Mouse (Mus musculus): ENCODE measurements around the gene Zfp804a. TPM values are rescaled to one million over a fixed set of nuclear protein-coding genes. Genes with fewer than 3 reads are reported as not detected.

Zfp804a gene
- polyA plus RNA-seq (2014; fragmentation: Nextera tagmentation; extraction: Ambion mirVana): 0.57 and 0.70 TPM in 2 replicates

- no peaks in the 10 kb centered on the region for H3K9me3 ChIP-seq (replicated peaks; ENCODE audit: control insufficient read depth, low read length)
- peak; percentile 62 for ATAC-seq (replicated peaks; ENCODE audit: insufficient number of reproducible peaks, low FRiP score, low TSS enrichment)
- no peak within 1 kb of the TSS for H3K27ac ChIP-seq (ENCODE audit: low read depth, low read length)
- WGBS (ENCODE audit: insufficient replicate concordance): under 1% methylated on average over 77 of the region's 82 CpGs
- H3K4me1 ChIP-seq (ENCODE audit: control insufficient read depth, insufficient read depth, low read length): no peaks in the 10 kb centered on the region
- H3K36me3 ChIP-seq (ENCODE audit: control insufficient read depth, insufficient read depth, low read length): no peaks in the 10 kb centered on the region
- H3K4me3 ChIP-seq (ENCODE audit: low read depth, low read length): peak within 1 kb of the TSS; percentile 54
- H3K9ac ChIP-seq (ENCODE audit: low read depth, low read length): peak within 1 kb of the TSS; percentile 61
- H3K27me3 ChIP-seq (ENCODE audit: control insufficient read depth, insufficient read depth, low read length): peaks cover 19% of the 10 kb centered on the region
- peak within 1 kb of the TSS; percentile 97 for H3K4me2 ChIP-seq
Measured at GRCm38 (mm10) chr2:82053185-82053891, at the start of gene Zfp804a. Gene Zfp804a, plus strand, starts transcription at chr2:82053222.

DNA sequence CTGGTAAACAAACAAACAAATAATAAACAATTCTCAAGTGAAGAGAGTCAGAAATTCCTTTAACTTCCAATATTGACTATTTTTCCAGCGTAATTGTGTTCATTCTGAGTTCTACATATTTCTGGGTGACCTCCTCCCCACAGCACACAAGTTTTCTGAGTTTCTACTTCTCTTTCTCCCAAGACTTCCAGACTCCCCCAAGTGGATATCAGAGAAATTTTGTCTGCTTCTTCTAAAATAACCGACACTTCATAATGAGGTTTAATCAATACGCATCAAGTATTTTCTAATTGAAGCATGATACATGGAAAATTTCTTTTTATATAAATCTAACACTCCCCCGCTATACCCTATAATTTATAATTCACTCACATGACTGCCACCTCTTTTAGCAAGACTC lies 1.4 kb upstream of the Zfp804a start:
- no peaks in the 10 kb centered on the region for H3K36me3 ChIP-seq (ENCODE audit: control insufficient read depth, insufficient read depth, low read length)
- no peaks in the 10 kb centered on the region for H3K9me3 ChIP-seq (replicated peaks; ENCODE audit: control insufficient read depth, low read length)
- no peak overlapping the region for H3K4me3 ChIP-seq (ENCODE audit: low read depth, low read length)
- H3K27me3 ChIP-seq (ENCODE audit: control insufficient read depth, insufficient read depth, low read length): peaks cover 19% of the 10 kb centered on the region
- WGBS (ENCODE audit: insufficient replicate concordance): 69% methylated on average over 4 of the region's 4 CpGs
- no peaks in the 10 kb centered on the region for H3K4me1 ChIP-seq (ENCODE audit: control insufficient read depth, insufficient read depth, low read length)
- H3K9ac ChIP-seq (ENCODE audit: low read depth, low read length): no peak overlapping the region
- no peak overlapping the region for H3K27ac ChIP-seq (ENCODE audit: low read depth, low read length)
- H3K4me2 ChIP-seq: no peak overlapping the region
- ATAC-seq (replicated peaks; ENCODE audit: insufficient number of reproducible peaks, low FRiP score, low TSS enrichment): no peak

- H3K4me2 ChIP-seq: peak overlapping the region; percentile 97
- no peaks in the 10 kb centered on the region for H3K9me3 ChIP-seq (replicated peaks; ENCODE audit: control insufficient read depth, low read length)
- peak; percentile 37; the same call in 1 of the 2 replicates for ATAC-seq (replicated peaks; ENCODE audit: insufficient number of reproducible peaks, low FRiP score, low TSS enrichment)
- H3K36me3 ChIP-seq (ENCODE audit: control insufficient read depth, insufficient read depth, low read length): no peaks in the 10 kb centered on the region
- H3K9ac ChIP-seq (ENCODE audit: low read depth, low read length): peak overlapping the region; percentile 61; the same call in 1 of the 2 replicates
- peak overlapping the region; percentile 54 for H3K4me3 ChIP-seq (ENCODE audit: low read depth, low read length)
- H3K27me3 ChIP-seq (ENCODE audit: control insufficient read depth, insufficient read depth, low read length): peaks cover 19% of the 10 kb centered on the region
- 5% methylated on average over 34 of the region's 34 CpGs for WGBS (ENCODE audit: insufficient replicate concordance)
- no peaks in the 10 kb centered on the region for H3K4me1 ChIP-seq (ENCODE audit: control insufficient read depth, insufficient read depth, low read length)
- H3K27ac ChIP-seq (ENCODE audit: low read depth, low read length): no peak overlapping the region
Measured at GRCm38 (mm10) chr2:82052338-82053184, 461 bp upstream of the Zfp804a start.

DNA sequence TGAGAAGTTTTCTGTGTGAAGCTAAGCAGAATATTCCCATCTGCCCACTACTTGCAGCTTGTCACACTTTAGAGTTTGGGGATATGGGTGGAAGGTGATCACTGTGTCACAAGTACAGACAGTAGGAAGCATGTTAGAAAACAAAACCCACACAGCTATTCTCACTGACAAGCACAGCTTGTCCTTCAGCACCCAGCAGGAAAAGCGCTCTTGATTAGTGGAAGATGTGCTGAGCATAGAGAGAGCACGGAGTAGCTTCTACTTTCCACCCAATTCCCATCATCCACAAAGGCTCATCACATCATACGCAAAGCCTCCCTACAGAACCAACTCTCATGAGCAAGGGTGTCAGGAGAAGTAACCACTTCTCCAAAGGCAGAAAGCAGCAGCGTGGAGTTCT lies 1.4 kb downstream of the Zfp804a start:
- Histone ChIP-seq H3K4me2 (peak overlapping the region; percentile 97), H3K27ac (ENCODE audit: low read depth, low read length) (no peak overlapping the region), H3K9ac (ENCODE audit: low read depth, low read length) (no peak overlapping the region), H3K9me3 (replicated peaks; ENCODE audit: control insufficient read depth, low read length) (no peaks in the 10 kb centered on the region), H3K36me3 (ENCODE audit: control insufficient read depth, insufficient read depth, low read length) (no peaks in the 10 kb centered on the region), H3K27me3 (ENCODE audit: control insufficient read depth, insufficient read depth, low read length) (peaks cover 19% of the 10 kb centered on the region), H3K4me3 (ENCODE audit: low read depth, low read length) (peak overlapping the region; percentile 54), H3K4me1 (ENCODE audit: control insufficient read depth, insufficient read depth, low read length) (no peaks in the 10 kb centered on the region)
- 61% methylated on average over 4 of the region's 4 CpGs for WGBS (ENCODE audit: insufficient replicate concordance)
- no peak for ATAC-seq (replicated peaks; ENCODE audit: insufficient number of reproducible peaks, low FRiP score, low TSS enrichment)

DNA sequence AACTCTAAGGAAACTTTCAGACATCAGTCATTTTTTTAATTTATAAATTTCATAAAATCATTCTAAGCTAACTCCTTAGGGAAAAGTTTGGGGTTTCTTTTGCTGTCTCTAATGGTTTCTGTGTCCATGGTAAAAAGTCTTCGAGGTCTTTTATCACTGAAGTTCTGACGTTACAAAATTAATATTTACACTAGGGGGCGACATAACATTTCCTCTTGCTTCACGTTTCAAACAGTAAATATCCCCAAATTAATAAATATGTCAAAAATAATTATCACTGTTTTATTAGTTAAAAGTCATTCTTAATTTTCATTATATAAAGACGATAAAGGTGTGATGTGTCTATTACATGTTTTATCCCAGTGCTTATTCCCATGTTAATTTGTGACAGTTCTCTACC lies 11.6 kb downstream of the Zfp804a start:
- Histone ChIP-seq H3K4me1 (ENCODE audit: control insufficient read depth, insufficient read depth, low read length) (no peaks in the 10 kb centered on the region), H3K9me3 (replicated peaks; ENCODE audit: control insufficient read depth, low read length) (no peaks in the 10 kb centered on the region), H3K36me3 (ENCODE audit: control insufficient read depth, insufficient read depth, low read length) (no peaks in the 10 kb centered on the region), H3K27me3 (ENCODE audit: control insufficient read depth, insufficient read depth, low read length) (no peaks in the 10 kb centered on the region), H3K9ac (ENCODE audit: low read depth, low read length) (no peak overlapping the region), H3K4me2 (no peak overlapping the region), H3K4me3 (ENCODE audit: low read depth, low read length) (no peak overlapping the region), H3K27ac (ENCODE audit: low read depth, low read length) (no peak overlapping the region)
- ATAC-seq (replicated peaks; ENCODE audit: insufficient number of reproducible peaks, low FRiP score, low TSS enrichment): no peak
- 29% methylated on average over 5 of the region's 5 CpGs for WGBS (ENCODE audit: insufficient replicate concordance)

DNA sequence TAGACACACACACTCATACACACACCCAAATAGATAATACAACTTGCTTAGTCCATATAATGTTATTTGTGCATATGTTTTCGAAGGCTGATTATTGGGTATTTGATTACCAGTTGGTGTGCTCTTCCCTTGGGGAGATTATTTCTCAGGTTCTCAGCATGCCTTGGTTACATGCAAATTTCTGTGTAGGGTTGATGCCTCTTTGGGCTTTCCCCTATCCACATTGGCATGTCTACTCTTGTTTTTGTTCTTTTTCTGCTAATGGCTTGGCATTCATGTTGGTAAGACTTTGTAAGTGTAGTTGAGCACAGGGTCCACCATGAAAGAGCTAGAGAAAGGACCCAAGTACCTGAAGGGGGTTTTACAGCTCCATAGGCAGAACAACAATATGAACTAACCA lies 14.9 kb downstream of the Zfp804a start:
- 79% methylated on average over 1 of the region's 1 CpGs for WGBS (ENCODE audit: insufficient replicate concordance)
- Histone ChIP-seq H3K9me3 (replicated peaks; ENCODE audit: control insufficient read depth, low read length) (no peaks in the 10 kb centered on the region), H3K27ac (ENCODE audit: low read depth, low read length) (no peak overlapping the region), H3K4me2 (no peak overlapping the region), H3K4me1 (ENCODE audit: control insufficient read depth, insufficient read depth, low read length) (no peaks in the 10 kb centered on the region), H3K27me3 (ENCODE audit: control insufficient read depth, insufficient read depth, low read length) (no peaks in the 10 kb centered on the region), H3K36me3 (ENCODE audit: control insufficient read depth, insufficient read depth, low read length) (no peaks in the 10 kb centered on the region), H3K4me3 (ENCODE audit: low read depth, low read length) (no peak overlapping the region), H3K9ac (ENCODE audit: low read depth, low read length) (no peak overlapping the region)
- no peak for ATAC-seq (replicated peaks; ENCODE audit: insufficient number of reproducible peaks, low FRiP score, low TSS enrichment)

- no peaks in the 10 kb centered on the region for H3K27me3 ChIP-seq (ENCODE audit: control insufficient read depth, insufficient read depth, low read length)
- no peak for ATAC-seq (replicated peaks; ENCODE audit: insufficient number of reproducible peaks, low FRiP score, low TSS enrichment)
- H3K9ac ChIP-seq (ENCODE audit: low read depth, low read length): no peak overlapping the region
- no peak overlapping the region for H3K27ac ChIP-seq (ENCODE audit: low read depth, low read length)
- no peak overlapping the region for H3K4me2 ChIP-seq
- H3K36me3 ChIP-seq (ENCODE audit: control insufficient read depth, insufficient read depth, low read length): no peaks in the 10 kb centered on the region
- H3K4me1 ChIP-seq (ENCODE audit: control insufficient read depth, insufficient read depth, low read length): no peaks in the 10 kb centered on the region
- H3K9me3 ChIP-seq (replicated peaks; ENCODE audit: control insufficient read depth, low read length): no peaks in the 10 kb centered on the region
- H3K4me3 ChIP-seq (ENCODE audit: low read depth, low read length): no peak overlapping the region
- WGBS (ENCODE audit: insufficient replicate concordance): 47% methylated on average over 1 of the region's 1 CpGs
Measured at GRCm38 (mm10) chr2:82069172-82069571, 16.1 kb downstream of the Zfp804a start.

- WGBS (ENCODE audit: insufficient replicate concordance): 71% methylated on average over 3 of the region's 3 CpGs
- H3K4me1 ChIP-seq (ENCODE audit: control insufficient read depth, insufficient read depth, low read length): no peaks in the 10 kb centered on the region
- no peak overlapping the region for H3K27ac ChIP-seq (ENCODE audit: low read depth, low read length)
- H3K27me3 ChIP-seq (ENCODE audit: control insufficient read depth, insufficient read depth, low read length): no peaks in the 10 kb centered on the region
- no peak overlapping the region for H3K4me3 ChIP-seq (ENCODE audit: low read depth, low read length)
- H3K36me3 ChIP-seq (ENCODE audit: control insufficient read depth, insufficient read depth, low read length): no peaks in the 10 kb centered on the region
- H3K4me2 ChIP-seq: no peak overlapping the region
- no peak for ATAC-seq (replicated peaks; ENCODE audit: insufficient number of reproducible peaks, low FRiP score, low TSS enrichment)
- no peaks in the 10 kb centered on the region for H3K9me3 ChIP-seq (replicated peaks; ENCODE audit: control insufficient read depth, low read length)
- H3K9ac ChIP-seq (ENCODE audit: low read depth, low read length): no peak overlapping the region
Measured at GRCm38 (mm10) chr2:82076883-82077282, 23.9 kb downstream of the Zfp804a start.
